Mouse (Mus musculus): ENCODE results near the gene Xpr1. TPM values are rescaled to one million over a fixed set of nuclear protein-coding genes. Genes with fewer than 3 reads are reported as not detected.

Xpr1 gene
- polyA plus RNA-seq, 1 experiment from 2014 or later: 8.0 TPM

GRCm38 (mm10) chr1:155337315-155337714 lies 79.9 kb downstream of the Xpr1 start:
- ATAC-seq (replicated peaks; ENCODE audit: low FRiP score): peak; percentile 86
- H3K4me2 ChIP-seq: no peak overlapping the region
- no peak overlapping the region for H3K4me3 ChIP-seq (ENCODE audit: low read depth, low read length)
- H3K27ac ChIP-seq (ENCODE audit: low read depth, low read length): no peak overlapping the region
- H3K9me3 ChIP-seq (ENCODE audit: control insufficient read depth, low read length): no peaks in the 10 kb centered on the region
- no peak overlapping the region for H3K9ac ChIP-seq (ENCODE audit: low read depth, low read length)
- no peaks in the 10 kb centered on the region for H3K27me3 ChIP-seq (replicated peaks; ENCODE audit: control insufficient read depth, insufficient read depth, low read length)
- H3K36me3 ChIP-seq (ENCODE audit: control insufficient read depth, insufficient read depth, low read length): no peaks in the 10 kb centered on the region
- WGBS: 73% methylated on average over 4 of the region's 4 CpGs
- peaks cover 8% of the 10 kb centered on the region for H3K4me1 ChIP-seq (replicated peaks; ENCODE audit: control insufficient read depth, insufficient read depth, low read length)
- DNase-seq (ENCODE audit: low spot score): no peak

GRCm38 (mm10) chr1:155335963-155336362 lies 81.3 kb downstream of the Xpr1 start:
- Histone ChIP-seq H3K4me2 (no peak overlapping the region), H3K9ac (ENCODE audit: low read depth, low read length) (no peak overlapping the region), H3K4me1 (replicated peaks; ENCODE audit: control insufficient read depth, insufficient read depth, low read length) (peaks cover 8% of the 10 kb centered on the region), H3K27me3 (replicated peaks; ENCODE audit: control insufficient read depth, insufficient read depth, low read length) (no peaks in the 10 kb centered on the region), H3K4me3 (ENCODE audit: low read depth, low read length) (no peak overlapping the region), H3K36me3 (ENCODE audit: control insufficient read depth, insufficient read depth, low read length) (no peaks in the 10 kb centered on the region), H3K9me3 (ENCODE audit: control insufficient read depth, low read length) (no peaks in the 10 kb centered on the region), H3K27ac (ENCODE audit: low read depth, low read length) (no peak overlapping the region)
- ATAC-seq (replicated peaks; ENCODE audit: low FRiP score) (peak; percentile 60), DNase-seq (ENCODE audit: low spot score) (no peak)
- WGBS: 49% methylated on average over 6 of the region's 6 CpGs

- H3K36me3 ChIP-seq (ENCODE audit: control insufficient read depth, insufficient read depth, low read length): no peaks in the 10 kb centered on the region
- H3K4me1 ChIP-seq (replicated peaks; ENCODE audit: control insufficient read depth, insufficient read depth, low read length): peaks cover 16% of the 10 kb centered on the region
- no peak overlapping the region for H3K27ac ChIP-seq (ENCODE audit: low read depth, low read length)
- H3K9ac ChIP-seq (ENCODE audit: low read depth, low read length): no peak overlapping the region
- no peaks in the 10 kb centered on the region for H3K9me3 ChIP-seq (ENCODE audit: control insufficient read depth, low read length)
- no peaks in the 10 kb centered on the region for H3K27me3 ChIP-seq (replicated peaks; ENCODE audit: control insufficient read depth, insufficient read depth, low read length)
- ATAC-seq (replicated peaks; ENCODE audit: low FRiP score) (peak; percentile 54; the same call in 1 of the 2 replicates), DNase-seq (ENCODE audit: low spot score) (no peak)
- H3K4me2 ChIP-seq: no peak overlapping the region
- 42% methylated on average over 1 of the region's 1 CpGs for WGBS
- H3K4me3 ChIP-seq (ENCODE audit: low read depth, low read length): no peak overlapping the region
These were observed 95.0 kb downstream of the Xpr1 start for GRCm38 (mm10) chr1:155322183-155322582.

- no peaks in the 10 kb centered on the region for H3K9me3 ChIP-seq (ENCODE audit: control insufficient read depth, low read length)
- no peaks in the 10 kb centered on the region for H3K27me3 ChIP-seq (replicated peaks; ENCODE audit: control insufficient read depth, insufficient read depth, low read length)
- H3K9ac ChIP-seq (ENCODE audit: low read depth, low read length): no peak overlapping the region
- H3K4me1 ChIP-seq (replicated peaks; ENCODE audit: control insufficient read depth, insufficient read depth, low read length): peaks cover 16% of the 10 kb centered on the region
- no peak overlapping the region for H3K27ac ChIP-seq (ENCODE audit: low read depth, low read length)
- WGBS: 43% methylated on average over 7 of the region's 7 CpGs
- H3K4me2 ChIP-seq: peak overlapping the region; percentile 41
- ATAC-seq (replicated peaks; ENCODE audit: low FRiP score): peak; percentile 90
- no peaks in the 10 kb centered on the region for H3K36me3 ChIP-seq (ENCODE audit: control insufficient read depth, insufficient read depth, low read length)
- no peak for DNase-seq (ENCODE audit: low spot score)
- no peak overlapping the region for H3K4me3 ChIP-seq (ENCODE audit: low read depth, low read length)
These were observed 97.0 kb downstream of the Xpr1 start for GRCm38 (mm10) chr1:155320091-155320833.

GRCm38 (mm10) chr1:155319513-155319912 lies 97.7 kb downstream of the Xpr1 start:
- no peak for DNase-seq (ENCODE audit: low spot score)
- ATAC-seq (replicated peaks; ENCODE audit: low FRiP score): peak; percentile 70
- Histone ChIP-seq H3K9me3 (ENCODE audit: control insufficient read depth, low read length) (no peaks in the 10 kb centered on the region), H3K27me3 (replicated peaks; ENCODE audit: control insufficient read depth, insufficient read depth, low read length) (no peaks in the 10 kb centered on the region), H3K4me1 (replicated peaks; ENCODE audit: control insufficient read depth, insufficient read depth, low read length) (peaks cover 16% of the 10 kb centered on the region), H3K36me3 (ENCODE audit: control insufficient read depth, insufficient read depth, low read length) (no peaks in the 10 kb centered on the region), H3K9ac (ENCODE audit: low read depth, low read length) (no peak overlapping the region), H3K4me2 (no peak overlapping the region), H3K4me3 (ENCODE audit: low read depth, low read length) (no peak overlapping the region), H3K27ac (ENCODE audit: low read depth, low read length) (no peak overlapping the region)
- 68% methylated on average over 4 of the region's 4 CpGs for WGBS

- WGBS: 91% methylated on average over 3 of the region's 3 CpGs
These were observed 105.5 kb downstream of the Xpr1 start for GRCm38 (mm10) chr1:155311672-155312071.

GRCm38 (mm10) chr1:155306879-155307278 lies 110.3 kb downstream of the Xpr1 start:
- peaks cover 3% of the 10 kb centered on the region; the same call in 1 of the 2 replicates for H3K36me3 ChIP-seq (ENCODE audit: control insufficient read depth, insufficient read depth, low read length)
- DNase-seq (ENCODE audit: low spot score): no peak
- H3K27ac ChIP-seq (ENCODE audit: low read depth, low read length): no peak overlapping the region
- H3K4me3 ChIP-seq (ENCODE audit: low read depth, low read length): no peak overlapping the region
- no peaks in the 10 kb centered on the region for H3K9me3 ChIP-seq (ENCODE audit: control insufficient read depth, low read length)
- H3K9ac ChIP-seq (ENCODE audit: low read depth, low read length): no peak overlapping the region
- WGBS: 81% methylated on average over 3 of the region's 3 CpGs
- H3K4me1 ChIP-seq (replicated peaks; ENCODE audit: control insufficient read depth, insufficient read depth, low read length): no peaks in the 10 kb centered on the region
- H3K4me2 ChIP-seq: no peak overlapping the region
- no peak for ATAC-seq (replicated peaks; ENCODE audit: low FRiP score)
- no peaks in the 10 kb centered on the region for H3K27me3 ChIP-seq (replicated peaks; ENCODE audit: control insufficient read depth, insufficient read depth, low read length)

More at GRCm38 (mm10) chr1:155311672-155312071, 105.5 kb downstream of the Xpr1 start:
- DNase-seq (ENCODE audit: low spot score) (no peak), ATAC-seq (replicated peaks; ENCODE audit: low FRiP score) (no peak)
- Histone ChIP-seq H3K36me3 (ENCODE audit: control insufficient read depth, insufficient read depth, low read length) (peaks cover 4% of the 10 kb centered on the region; the same call in 1 of the 2 replicates), H3K4me1 (replicated peaks; ENCODE audit: control insufficient read depth, insufficient read depth, low read length) (no peaks in the 10 kb centered on the region), H3K9ac (ENCODE audit: low read depth, low read length) (no peak overlapping the region), H3K4me3 (ENCODE audit: low read depth, low read length) (no peak overlapping the region), H3K27me3 (replicated peaks; ENCODE audit: control insufficient read depth, insufficient read depth, low read length) (no peaks in the 10 kb centered on the region), H3K4me2 (no peak overlapping the region), H3K9me3 (ENCODE audit: control insufficient read depth, low read length) (no peaks in the 10 kb centered on the region), H3K27ac (ENCODE audit: low read depth, low read length) (no peak overlapping the region)

- no peak for DNase-seq (ENCODE audit: low spot score)
- H3K4me3 ChIP-seq (ENCODE audit: low read depth, low read length): no peak overlapping the region
- H3K4me1 ChIP-seq (replicated peaks; ENCODE audit: control insufficient read depth, insufficient read depth, low read length): no peaks in the 10 kb centered on the region
- no peaks in the 10 kb centered on the region for H3K36me3 ChIP-seq (ENCODE audit: control insufficient read depth, insufficient read depth, low read length)
- H3K27ac ChIP-seq (ENCODE audit: low read depth, low read length): no peak overlapping the region
- no peak overlapping the region for H3K4me2 ChIP-seq
- H3K27me3 ChIP-seq (replicated peaks; ENCODE audit: control insufficient read depth, insufficient read depth, low read length): no peaks in the 10 kb centered on the region
- WGBS: 92% methylated on average over 2 of the region's 2 CpGs
- no peak overlapping the region for H3K9ac ChIP-seq (ENCODE audit: low read depth, low read length)
- no peaks in the 10 kb centered on the region for H3K9me3 ChIP-seq (ENCODE audit: control insufficient read depth, low read length)
- no peak for ATAC-seq (replicated peaks; ENCODE audit: low FRiP score)
These were observed 113.8 kb downstream of the Xpr1 start for GRCm38 (mm10) chr1:155303402-155303801.

GRCm38 (mm10) chr1:155297615-155298014 lies 119.6 kb downstream of the Xpr1 start:
- H3K27ac ChIP-seq (ENCODE audit: low read depth, low read length): no peak overlapping the region
- H3K4me1 ChIP-seq (replicated peaks; ENCODE audit: control insufficient read depth, insufficient read depth, low read length): no peaks in the 10 kb centered on the region
- H3K36me3 ChIP-seq (ENCODE audit: control insufficient read depth, insufficient read depth, low read length): no peaks in the 10 kb centered on the region
- no peak for ATAC-seq (replicated peaks; ENCODE audit: low FRiP score)
- no peak overlapping the region for H3K4me2 ChIP-seq
- H3K27me3 ChIP-seq (replicated peaks; ENCODE audit: control insufficient read depth, insufficient read depth, low read length): no peaks in the 10 kb centered on the region
- no peaks in the 10 kb centered on the region for H3K9me3 ChIP-seq (ENCODE audit: control insufficient read depth, low read length)
- 89% methylated on average over 5 of the region's 5 CpGs for WGBS
- no peak for DNase-seq (ENCODE audit: low spot score)
- no peak overlapping the region for H3K9ac ChIP-seq (ENCODE audit: low read depth, low read length)
- H3K4me3 ChIP-seq (ENCODE audit: low read depth, low read length): no peak overlapping the region
